Mouse (Mus musculus): Measurements from ENCODE around the gene Eddm3b. TPM values are rescaled to one million over a fixed set of nuclear protein-coding genes. Genes with fewer than 3 reads are reported as not detected.
"Not testable (repeated sequence)": the region's sequence is repeated elsewhere in the genome, so short reads cannot be mapped to it uniquely, and the experiment has no call there.

Eddm3b gene
- total and polyA plus RNA-seq, 2 experiments from 2014 or later = 0.11 TPM; not detected in 1

GRCm38 (mm10) chr14:51150206-51150831 lies 36.1 kb downstream of the Eddm3b start:
- no peak for ATAC-seq (ENCODE audit: low FRiP score)
- H3K36me3 ChIP-seq (ENCODE audit: insufficient read depth, low read length) = no peaks in the 10 kb centered on the region
- no peak for TF ChIP-seq CTCF (IDR thresholded peaks at IDR 0.05)
- no peak overlapping the region for H3K4me2 ChIP-seq (ENCODE audit: low read depth, low read length, poor library complexity, severe bottlenecking)
- no peak overlapping the region for H3K4me3 ChIP-seq (ENCODE audit: low read depth, low read length)
- H3K27me3 ChIP-seq (ENCODE audit: insufficient read depth, low read length) = no peaks in the 10 kb centered on the region
- H3K9me3 ChIP-seq (ENCODE audit: low read length) = no peaks in the 10 kb centered on the region
- no peak overlapping the region for H3K27ac ChIP-seq (ENCODE audit: low read depth, low read length)
- DNase-seq (ENCODE audit: low spot score) = no peak
- H3K4me1 ChIP-seq (ENCODE audit: insufficient read depth, low read length) = no peaks in the 10 kb centered on the region
- H3K9ac ChIP-seq (replicated peaks; ENCODE audit: low read length, poor library complexity, severe bottlenecking) = no peak overlapping the region
- 93% methylated on average over 3 of the region's 3 CpGs for WGBS

GRCm38 (mm10) chr14:51152249-51152870 lies 38.1 kb downstream of the Eddm3b start:
- H3K4me2 ChIP-seq (ENCODE audit: low read depth, low read length, poor library complexity, severe bottlenecking) = no peak overlapping the region
- H3K36me3 ChIP-seq (ENCODE audit: insufficient read depth, low read length) = no peaks in the 10 kb centered on the region
- no peaks in the 10 kb centered on the region for H3K27me3 ChIP-seq (ENCODE audit: insufficient read depth, low read length)
- WGBS = 88% methylated on average over 5 of the region's 5 CpGs
- TF ChIP-seq CTCF (IDR thresholded peaks at IDR 0.05) = no peak
- no peak overlapping the region for H3K4me3 ChIP-seq (ENCODE audit: low read depth, low read length)
- no peak for ATAC-seq (ENCODE audit: low FRiP score)
- no peaks in the 10 kb centered on the region for H3K9me3 ChIP-seq (ENCODE audit: low read length)
- no peaks in the 10 kb centered on the region for H3K4me1 ChIP-seq (ENCODE audit: insufficient read depth, low read length)
- no peak overlapping the region for H3K27ac ChIP-seq (ENCODE audit: low read depth, low read length)
- no peak for DNase-seq (ENCODE audit: low spot score)
- no peak overlapping the region for H3K9ac ChIP-seq (replicated peaks; ENCODE audit: low read length, poor library complexity, severe bottlenecking)

- DNase-seq (ENCODE audit: low spot score) (no peak), ATAC-seq (ENCODE audit: low FRiP score) (no peak)
- 89% methylated on average over 5 of the region's 5 CpGs for WGBS
- Histone ChIP-seq H3K4me2 (ENCODE audit: low read depth, low read length, poor library complexity, severe bottlenecking) (no peak overlapping the region), H3K4me1 (ENCODE audit: insufficient read depth, low read length) (no peaks in the 10 kb centered on the region), H3K9ac (replicated peaks; ENCODE audit: low read length, poor library complexity, severe bottlenecking) (no peak overlapping the region), H3K9me3 (ENCODE audit: low read length) (no peaks in the 10 kb centered on the region), H3K36me3 (ENCODE audit: insufficient read depth, low read length) (no peaks in the 10 kb centered on the region), H3K4me3 (ENCODE audit: low read depth, low read length) (no peak overlapping the region), H3K27ac (ENCODE audit: low read depth, low read length) (no peak overlapping the region), H3K27me3 (ENCODE audit: insufficient read depth, low read length) (no peaks in the 10 kb centered on the region)
- no peak for TF ChIP-seq CTCF (IDR thresholded peaks at IDR 0.05)
Observed at GRCm38 (mm10) chr14:51156056-51156735, 42.0 kb downstream of the Eddm3b start.

- Histone ChIP-seq H3K4me2 (ENCODE audit: low read depth, low read length, poor library complexity, severe bottlenecking) (no peak overlapping the region), H3K4me1 (ENCODE audit: insufficient read depth, low read length) (no peaks in the 10 kb centered on the region), H3K36me3 (ENCODE audit: insufficient read depth, low read length) (no peaks in the 10 kb centered on the region), H3K9me3 (ENCODE audit: low read length) (no peaks in the 10 kb centered on the region), H3K9ac (replicated peaks; ENCODE audit: low read length, poor library complexity, severe bottlenecking) (no peak overlapping the region), H3K27me3 (ENCODE audit: insufficient read depth, low read length) (no peaks in the 10 kb centered on the region), H3K27ac (ENCODE audit: low read depth, low read length) (no peak overlapping the region), H3K4me3 (ENCODE audit: low read depth, low read length) (no peak overlapping the region)
- DNase-seq (ENCODE audit: low spot score) = no peak
- no peak for ATAC-seq (ENCODE audit: low FRiP score)
- WGBS = 88% methylated on average over 4 of the region's 4 CpGs
- TF ChIP-seq CTCF (IDR thresholded peaks at IDR 0.05) = no peak
Observed at GRCm38 (mm10) chr14:51156736-51157068, 42.5 kb downstream of the Eddm3b start.

- no peak for TF ChIP-seq CTCF (IDR thresholded peaks at IDR 0.05)
- Histone ChIP-seq H3K27me3 (ENCODE audit: insufficient read depth, low read length) (no peaks in the 10 kb centered on the region), H3K9me3 (ENCODE audit: low read length) (no peaks in the 10 kb centered on the region), H3K4me3 (ENCODE audit: low read depth, low read length) (no peak overlapping the region), H3K9ac (replicated peaks; ENCODE audit: low read length, poor library complexity, severe bottlenecking) (no peak overlapping the region), H3K36me3 (ENCODE audit: insufficient read depth, low read length) (no peaks in the 10 kb centered on the region), H3K27ac (ENCODE audit: low read depth, low read length) (no peak overlapping the region), H3K4me2 (ENCODE audit: low read depth, low read length, poor library complexity, severe bottlenecking) (no peak overlapping the region), H3K4me1 (ENCODE audit: insufficient read depth, low read length) (no peaks in the 10 kb centered on the region)
- DNase-seq (ENCODE audit: low spot score) = no peak
- ATAC-seq (ENCODE audit: low FRiP score) = no peak
- 81% methylated on average over 1 of the region's 1 CpGs for WGBS
Observed at GRCm38 (mm10) chr14:51157072-51157471, 42.8 kb downstream of the Eddm3b start.

GRCm38 (mm10) chr14:51161976-51162375 lies 47.8 kb downstream of the Eddm3b start, which contains the start of gene Rnase2b:
Gene Rnase2b, plus strand, starts transcription at chr14:51162260.
- H3K9me3 ChIP-seq (ENCODE audit: low read length); H3K27ac ChIP-seq (ENCODE audit: low read depth, low read length); H3K4me2 ChIP-seq (ENCODE audit: low read depth, low read length, poor library complexity, severe bottlenecking); H3K4me3 ChIP-seq (ENCODE audit: low read depth, low read length); H3K27me3 ChIP-seq (ENCODE audit: insufficient read depth, low read length); ATAC-seq (ENCODE audit: low FRiP score); H3K9ac ChIP-seq (replicated peaks; ENCODE audit: low read length, poor library complexity, severe bottlenecking); DNase-seq (ENCODE audit: low spot score); H3K36me3 ChIP-seq (ENCODE audit: insufficient read depth, low read length); H3K4me1 ChIP-seq (ENCODE audit: insufficient read depth, low read length): not testable (repeated sequence)
- 89% methylated on average over 3 of the region's 3 CpGs for WGBS

GRCm38 (mm10) chr14:51163323-51163722 lies 49.1 kb downstream of the Eddm3b start:
- H3K9ac ChIP-seq (replicated peaks; ENCODE audit: low read length, poor library complexity, severe bottlenecking); H3K36me3 ChIP-seq (ENCODE audit: insufficient read depth, low read length); H3K27ac ChIP-seq (ENCODE audit: low read depth, low read length); DNase-seq (ENCODE audit: low spot score); ATAC-seq (ENCODE audit: low FRiP score); H3K4me2 ChIP-seq (ENCODE audit: low read depth, low read length, poor library complexity, severe bottlenecking); H3K27me3 ChIP-seq (ENCODE audit: insufficient read depth, low read length); H3K9me3 ChIP-seq (ENCODE audit: low read length); H3K4me3 ChIP-seq (ENCODE audit: low read depth, low read length); H3K4me1 ChIP-seq (ENCODE audit: insufficient read depth, low read length): not testable (repeated sequence)
- WGBS = 90% methylated on average over 6 of the region's 6 CpGs

Measured in midbrain, postnatal 0 days (tissue).